Mouse (Mus musculus) frontal cortex, postnatal 25 days (tissue): ENCODE measurements around the gene Olfr798.

Source experiments
- DNase-seq, 2 experiments: peaks; one replicate each; pipeline ENCODE4 v3.0.0; 2022; ENCODE audit warnings: low spot score in 2 of 2

The Olfr798 gene

DNA sequence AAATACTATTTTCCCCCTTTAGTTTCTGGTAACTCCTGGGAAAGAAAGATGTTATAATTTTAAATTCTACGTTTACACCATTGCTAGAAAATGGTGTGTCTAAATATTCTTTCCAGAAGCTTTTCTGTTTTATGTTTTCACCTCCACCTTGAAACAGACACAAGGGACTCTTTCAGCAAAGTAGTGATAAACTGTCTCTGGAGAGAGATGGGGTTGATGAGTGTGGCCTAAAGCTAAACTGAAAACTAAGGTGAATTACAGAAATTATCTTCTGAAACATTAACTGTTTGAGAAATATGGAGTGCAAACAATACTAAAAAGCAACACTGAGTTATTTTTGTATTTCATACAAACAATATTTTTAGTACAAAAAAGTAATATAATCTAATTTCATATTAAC is at the start of gene Olfr798:
Gene Olfr798 (minus strand): TSS at position 101 of the 400 bp plus-strand sequence.
- DNase-seq = no peak

- DNase-seq = no peak
Measured at GRCm38 (mm10) chr10:129673765-129674164, 46.0 kb upstream of the Olfr798 start, which contains the start of gene Olfr801. TSS of gene Olfr801 (minus strand) at chr10:129673865.

GRCm38 (mm10) chr10:129657394-129657793 is 29.7 kb upstream of the Olfr798 start, which contains the start of gene Olfr800:
TSS of gene Olfr800 (plus strand) at chr10:129657694.
- DNase-seq = no peak

DNA sequence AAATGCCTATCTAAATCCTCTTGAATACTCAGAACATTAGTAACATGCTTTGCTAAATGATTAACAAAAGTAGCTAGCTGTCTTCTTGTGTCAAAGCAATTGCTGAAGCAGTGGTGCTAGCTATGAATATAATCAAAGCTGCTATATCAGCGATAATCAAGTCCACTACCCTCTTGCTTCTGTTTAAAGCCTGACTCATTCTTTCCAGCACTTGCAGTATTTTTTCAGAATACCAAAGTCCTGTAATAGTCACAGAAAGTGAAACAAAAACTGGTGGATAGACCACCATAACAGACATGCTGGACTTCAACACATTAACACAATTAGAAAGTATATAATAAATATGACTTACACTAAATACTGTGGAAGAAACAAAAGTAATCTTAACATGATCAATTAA is 24.0 kb upstream of the Olfr798 start:
- no peak for DNase-seq

- no peak for DNase-seq
Measured at GRCm38 (mm10) chr10:129637184-129637583, 9.4 kb upstream of the Olfr798 start, which contains the start of gene Olfr799. TSS of gene Olfr799 (plus strand) at chr10:129637484.

DNA sequence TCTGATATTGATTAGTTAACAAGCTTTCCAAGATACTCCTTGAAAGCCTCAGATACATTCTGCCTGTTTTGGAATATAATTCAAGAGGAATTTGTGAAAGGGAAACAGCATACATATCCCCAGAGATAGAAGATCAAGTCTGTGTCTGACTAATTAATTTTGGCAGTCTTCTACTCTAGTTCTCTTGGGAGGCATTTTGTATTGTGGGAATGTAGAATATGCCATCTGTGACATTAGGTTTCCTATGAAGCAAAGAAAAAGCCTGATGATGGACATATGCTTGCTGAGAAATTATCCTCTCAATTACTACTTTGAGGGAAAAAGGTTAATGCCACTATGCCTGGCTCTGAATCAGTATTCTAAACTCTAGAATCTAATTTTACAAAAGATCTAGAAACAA is 4.5 kb downstream of the Olfr798 start:
- DNase-seq = no peak

- no peak for DNase-seq
Measured at GRCm38 (mm10) chr10:129621724-129622123, 6.0 kb downstream of the Olfr798 start.

DNA sequence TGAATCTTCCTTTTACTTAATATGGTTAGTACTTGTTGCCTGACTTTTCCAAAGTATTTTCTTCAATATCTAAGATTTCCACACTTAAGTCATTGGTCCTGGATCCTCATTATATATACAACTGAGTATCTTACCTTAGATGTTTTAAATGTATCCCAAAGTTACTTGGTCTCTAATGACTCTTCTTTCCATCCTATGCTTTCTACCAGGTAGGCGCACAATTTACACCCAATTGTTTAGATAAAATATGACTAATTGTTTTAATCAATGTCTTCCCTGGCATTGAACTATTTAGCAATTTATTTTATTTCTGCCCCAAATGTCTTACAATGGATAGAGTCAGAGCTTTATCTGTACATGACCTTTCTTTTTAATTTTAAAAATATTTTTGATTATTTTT is 15.3 kb downstream of the Olfr798 start, which contains the start of gene Olfr796:
Gene Olfr796 (minus strand): TSS at position 101 of the 400 bp plus-strand sequence.
- DNase-seq = no peak

DNA sequence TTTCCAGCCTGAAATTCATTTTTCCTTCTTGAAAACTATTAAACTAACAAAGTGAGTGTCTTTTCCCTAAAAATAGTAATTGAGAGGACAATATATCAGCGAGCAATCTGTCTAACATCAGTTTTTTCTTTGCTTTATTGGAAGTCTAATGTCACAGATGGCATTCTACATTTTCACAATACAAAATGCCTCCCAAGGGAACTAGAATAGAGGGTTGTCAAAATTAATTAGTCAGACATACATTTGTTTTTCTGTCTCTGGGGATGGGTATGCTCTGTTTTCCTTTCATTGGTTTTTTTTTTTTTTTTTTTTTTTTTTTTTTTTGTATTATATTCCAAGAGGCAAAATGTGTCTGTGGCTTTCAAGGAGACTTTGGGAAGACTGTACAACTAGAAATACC is 50.7 kb downstream of the Olfr798 start:
- DNase-seq = no peak
